Mouse (Mus musculus) ES-Bruce4 (cell line): ENCODE measurements around the gene Styx. TPM values are rescaled to one million over a fixed set of nuclear protein-coding genes. Genes with fewer than 3 reads are reported as not detected.
"Not testable (repeated sequence)": the region's sequence is repeated elsewhere in the genome, so short reads cannot be mapped to it uniquely, and the experiment has no call there.

Source experiments
- H3K27ac ChIP-seq: 2 replicates; pipeline ENCODE4 v1.5.1; 2012; ENCODE audit warnings: low read length, inconsistent platforms; ENCODE audit not compliant: insufficient read depth
- H3K27me3 ChIP-seq: 2 replicates; pipeline ENCODE4 v1.6.1; 2012; ENCODE audit warnings: mild to moderate bottlenecking, low read length, inconsistent platforms; ENCODE audit not compliant: control insufficient read depth, poor library complexity, insufficient read depth, severe bottlenecking
- H3K36me3 ChIP-seq: 2 replicates; pipeline ENCODE4 v1.6.1; 2012; ENCODE audit warnings: inconsistent platforms, mild to moderate bottlenecking, low read length, moderate library complexity; ENCODE audit not compliant: control insufficient read depth, poor library complexity, insufficient read depth, severe bottlenecking
- H3K4me1 ChIP-seq: one replicate; pipeline ENCODE4 v1.8.1; 2011; ENCODE audit warnings: low read length; ENCODE audit not compliant: control insufficient read depth, insufficient read depth
- H3K4me3 ChIP-seq: 2 replicates; pipeline ENCODE4 v1.5.1; 2011; ENCODE audit warnings: low read depth, mild to moderate bottlenecking, low read length
- H3K9ac ChIP-seq: 2 replicates; pipeline ENCODE4 v1.6.1; 2012; ENCODE audit warnings: low read depth, mild to moderate bottlenecking, inconsistent platforms; ENCODE audit not compliant: poor library complexity, severe bottlenecking
- H3K9me3 ChIP-seq: replicated peaks from 2 replicates; pipeline ENCODE4 v1.6.1; 2012; ENCODE audit warnings: mild to moderate bottlenecking, low read length, inconsistent platforms; ENCODE audit not compliant: control insufficient read depth, poor library complexity, insufficient read depth, severe bottlenecking
- CTCF ChIP-seq: IDR thresholded peaks from one replicate; pipeline ENCODE4 v1.8.1; 2011; ENCODE audit warnings: low read depth, low read length
- EP300 ChIP-seq: IDR thresholded peaks from 2 replicates; pipeline ENCODE4 v1.6.1; 2011; ENCODE audit warnings: low read depth, low read length; ENCODE audit not compliant: insufficient read depth
- POLR2A ChIP-seq: IDR thresholded peaks from one replicate; pipeline ENCODE4 v1.8.1; 2011; ENCODE audit warnings: low read length; ENCODE audit not compliant: insufficient read depth
- polyA plus RNA-seq: library from polyadenylated mRNA; stranded (reverse); fragments of >200 nt; gene quantifications from 2 replicates; pipeline ENCODE4 v1.2.4, GENCODE M21; 2011; ENCODE audit warnings: low read depth; ENCODE audit not compliant: missing spikeins, insufficient read depth, insufficient read length

Styx gene
- polyA plus RNA-seq, 1 experiment: 36.7 TPM

DNA sequence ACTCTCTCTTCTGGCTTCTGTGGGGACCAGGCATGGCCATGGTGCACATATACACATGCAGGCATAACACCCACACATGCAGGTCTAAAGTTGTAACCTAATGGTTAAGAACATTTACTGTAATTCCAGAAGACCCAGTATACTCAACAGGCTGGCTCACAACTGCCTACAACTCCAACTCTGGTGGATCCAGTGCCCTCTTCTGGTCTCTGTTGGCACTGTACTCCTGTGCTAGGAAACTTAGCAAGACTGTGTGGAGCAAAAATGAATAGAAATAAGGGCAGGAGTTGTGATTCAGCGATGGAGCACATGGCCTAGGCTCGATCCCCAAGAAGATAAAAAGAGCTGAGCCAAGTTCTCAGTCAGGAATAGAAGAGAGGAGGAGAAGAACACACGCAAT is 48.9 kb downstream of the Styx start:
- no peaks in the 10 kb centered on the region for H3K9me3 ChIP-seq
- no peak overlapping the region for H3K9ac ChIP-seq
- H3K4me1 ChIP-seq: no peaks in the 10 kb centered on the region
- no peak overlapping the region for H3K27ac ChIP-seq
- H3K4me3 ChIP-seq: no peak overlapping the region
- TF ChIP-seq POLR2A (no peak), CTCF (peak; percentile 33), EP300 (no peak)
- H3K36me3 ChIP-seq: no peaks in the 10 kb centered on the region
- H3K27me3 ChIP-seq: no peaks in the 10 kb centered on the region

DNA sequence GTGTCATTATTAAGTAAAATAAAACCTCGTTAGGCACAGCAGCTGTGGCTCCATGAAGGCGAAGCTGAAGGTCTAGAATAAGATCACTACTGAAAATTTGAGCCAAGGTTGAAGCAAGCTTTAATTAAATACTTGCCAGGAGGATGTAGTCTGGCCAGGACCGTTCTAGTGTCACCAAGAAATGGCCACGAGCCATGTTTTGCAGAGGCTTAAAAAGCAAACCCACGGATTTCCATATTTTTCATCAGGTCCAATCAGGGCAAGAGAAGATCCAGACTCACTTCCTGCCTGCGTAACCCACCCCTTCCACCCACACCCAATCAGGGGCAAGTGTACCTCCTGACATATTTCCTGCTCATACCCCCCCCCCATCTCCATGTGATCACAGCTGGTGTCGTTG is 52.8 kb downstream of the Styx start:
- H3K27me3 ChIP-seq: no peaks in the 10 kb centered on the region
- H3K4me1 ChIP-seq: no peaks in the 10 kb centered on the region
- no peaks in the 10 kb centered on the region for H3K36me3 ChIP-seq
- no peak overlapping the region for H3K27ac ChIP-seq
- no peak overlapping the region for H3K9ac ChIP-seq
- no peak for TF ChIP-seq POLR2A
- no peak for TF ChIP-seq EP300
- no peak for TF ChIP-seq CTCF
- H3K9me3 ChIP-seq: no peaks in the 10 kb centered on the region
- H3K4me3 ChIP-seq: no peak overlapping the region

DNA sequence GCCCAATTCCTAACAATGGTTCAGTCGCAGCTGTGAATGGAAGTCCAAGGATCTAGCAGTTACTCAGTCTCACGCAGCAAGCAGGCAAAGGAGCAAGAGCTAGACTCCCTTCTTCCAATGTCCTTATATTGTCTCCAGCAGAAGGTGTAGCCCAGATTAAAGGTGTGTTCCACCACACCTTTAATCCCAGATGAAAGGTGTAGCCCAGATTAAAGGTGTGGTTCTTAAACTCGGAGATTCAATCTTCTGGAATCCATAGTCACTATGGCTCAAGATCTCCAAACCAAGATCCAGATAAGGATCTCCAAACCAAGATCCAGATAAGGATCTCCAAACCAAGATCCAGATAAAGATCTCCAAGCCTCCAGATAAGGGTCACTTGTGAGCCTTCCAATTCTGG is 53.9 kb downstream of the Styx start, which contains the start of gene Gnpnat1:
TSS of gene Gnpnat1 (minus strand) at position 101 of the 400 bp plus-strand sequence.
- not testable (repeated sequence) for H3K27ac ChIP-seq, H3K9me3 ChIP-seq, H3K9ac ChIP-seq, H3K4me1 ChIP-seq, H3K27me3 ChIP-seq, H3K4me3 ChIP-seq, H3K36me3 ChIP-seq

DNA sequence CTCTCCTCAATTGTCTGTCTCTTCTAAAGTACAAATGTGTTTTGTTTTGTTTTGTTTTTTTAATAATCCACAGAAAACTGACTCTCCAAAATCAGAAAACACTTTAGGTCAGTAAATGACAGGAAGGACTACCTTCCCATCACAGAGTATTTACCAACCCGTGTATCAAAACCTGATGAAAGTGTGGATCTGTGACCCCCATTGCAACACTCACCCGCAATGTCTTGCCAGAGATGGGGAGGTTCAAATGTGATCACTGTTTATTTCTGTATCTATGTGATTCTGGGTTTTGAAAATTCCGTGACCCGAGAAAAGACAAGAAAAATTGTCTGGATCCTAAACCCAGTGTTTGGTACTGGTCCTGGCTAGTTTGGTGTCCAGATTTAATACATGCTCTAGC is 65.4 kb downstream of the Styx start:
- TF ChIP-seq POLR2A (no peak), CTCF (no peak), EP300 (no peak)
- H3K4me1 ChIP-seq: no peaks in the 10 kb centered on the region
- no peaks in the 10 kb centered on the region for H3K27me3 ChIP-seq
- no peak overlapping the region for H3K9ac ChIP-seq
- H3K9me3 ChIP-seq: no peaks in the 10 kb centered on the region
- no peaks in the 10 kb centered on the region for H3K36me3 ChIP-seq
- no peak overlapping the region for H3K4me3 ChIP-seq
- no peak overlapping the region for H3K27ac ChIP-seq

DNA sequence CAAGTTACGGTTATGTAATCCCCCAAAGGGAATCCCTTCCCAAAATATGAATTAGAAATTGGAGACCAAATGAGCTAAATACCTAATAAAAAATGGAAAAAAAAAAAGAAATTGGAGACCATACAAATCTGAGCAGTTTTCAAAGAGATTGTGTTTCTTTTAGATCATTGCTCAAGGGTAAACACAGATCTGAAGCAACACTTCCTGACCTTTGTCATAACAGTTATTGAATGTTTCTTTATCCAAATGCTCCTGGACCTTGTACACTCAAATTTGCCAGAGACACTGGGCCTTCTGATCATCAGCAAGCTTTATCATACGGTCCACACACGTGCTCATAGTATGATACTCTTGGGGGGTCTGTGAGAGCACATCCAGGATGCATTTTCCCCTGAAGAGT is 67.7 kb downstream of the Styx start:
- Histone ChIP-seq H3K27me3 (no peaks in the 10 kb centered on the region), H3K9me3 (no peaks in the 10 kb centered on the region), H3K27ac (no peak overlapping the region), H3K9ac (no peak overlapping the region), H3K4me1 (no peaks in the 10 kb centered on the region), H3K36me3 (no peaks in the 10 kb centered on the region), H3K4me3 (no peak overlapping the region)
- TF ChIP-seq CTCF (no peak), EP300 (no peak), POLR2A (no peak)

DNA sequence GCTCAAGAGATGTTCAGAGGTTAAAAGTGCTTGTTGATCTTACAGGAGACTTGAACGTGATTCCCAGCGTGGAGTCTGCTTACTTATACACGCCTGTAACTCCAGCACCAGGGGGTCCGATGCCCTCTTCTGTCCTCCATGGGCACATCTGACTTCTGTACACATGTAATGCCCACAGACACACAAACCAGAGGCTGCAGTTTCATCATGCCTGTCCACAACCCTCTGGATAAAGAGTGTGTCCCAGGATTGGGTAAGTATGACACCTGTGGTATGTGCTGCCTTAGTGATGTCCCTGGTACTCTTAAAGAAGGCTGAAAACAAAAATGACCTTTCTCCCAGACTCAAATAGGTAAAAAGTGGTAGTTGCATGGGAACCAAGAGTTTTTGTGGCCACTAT is 68.4 kb downstream of the Styx start:
- H3K4me3 ChIP-seq: no peak overlapping the region
- no peaks in the 10 kb centered on the region for H3K36me3 ChIP-seq
- no peaks in the 10 kb centered on the region for H3K27me3 ChIP-seq
- no peak overlapping the region for H3K27ac ChIP-seq
- no peaks in the 10 kb centered on the region for H3K9me3 ChIP-seq
- no peak overlapping the region for H3K9ac ChIP-seq
- no peaks in the 10 kb centered on the region for H3K4me1 ChIP-seq
- TF ChIP-seq CTCF (no peak), POLR2A (no peak), EP300 (no peak)

DNA sequence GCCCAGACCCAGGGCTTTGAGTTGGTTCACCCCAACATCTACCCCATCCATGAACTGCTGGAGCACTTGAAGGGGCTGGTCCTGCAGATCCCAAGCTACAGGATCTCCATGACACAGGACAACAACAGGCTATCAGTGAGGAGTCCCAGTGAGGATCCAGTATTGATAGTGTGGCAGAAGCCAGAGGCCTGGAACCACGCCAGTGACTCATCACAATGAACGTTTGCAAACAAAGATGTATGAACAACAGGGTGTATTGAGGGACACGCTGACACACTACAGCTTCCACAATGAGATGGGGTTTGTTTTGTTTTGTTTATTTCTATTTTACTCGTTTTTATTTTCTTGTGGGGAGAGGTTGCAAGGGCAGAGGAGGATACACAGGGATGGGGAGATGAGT is 71.5 kb downstream of the Styx start:
- Histone ChIP-seq H3K27me3 (no peaks in the 10 kb centered on the region), H3K4me3 (no peak overlapping the region), H3K4me1 (no peaks in the 10 kb centered on the region), H3K36me3 (no peaks in the 10 kb centered on the region), H3K9me3 (peaks cover 5% of the 10 kb centered on the region; the same call in 1 of the 2 replicates), H3K9ac (no peak overlapping the region), H3K27ac (no peak overlapping the region)
- TF ChIP-seq EP300 (no peak), CTCF (no peak), POLR2A (no peak)
